Mouse (Mus musculus) MEL (cell line): Measurements from ENCODE around the gene C1rl.

Source experiments
- BHLHE40 ChIP-seq: IDR thresholded peaks from 2 replicates; pipeline ENCODE4 v1.6.1; 2012; ENCODE audit warnings: low read depth, mild to moderate bottlenecking, inconsistent platforms, low read length, improper control_type of control experiment, borderline replicate concordance
- CTCF ChIP-seq, 3 experiments: IDR thresholded peaks in 2 of 3; conservative IDR thresholded peaks in 1 of 3; 2 replicates each; pipeline ENCODE4 v1.5.1; 2011 to 2012; ENCODE audit warnings: low read length in 3 of 3, low read depth in 2 of 3, mild to moderate bottlenecking in 2 of 3, improper control_type of control experiment in 1 of 3, inconsistent platforms in 1 of 3, mixed read lengths in 1 of 3, moderate library complexity in 1 of 3; ENCODE audit not compliant: control insufficient read depth in 1 of 3, insufficient read depth in 1 of 3, poor library complexity in 1 of 3, severe bottlenecking in 1 of 3
- EP300 ChIP-seq, 2 experiments: IDR thresholded peaks; 2 replicates each; pipeline ENCODE4 v1.6.1; 2011; ENCODE audit warnings: improper control_type of control experiment in 2 of 2, low read length in 2 of 2, low read depth in 1 of 2, mild to moderate bottlenecking in 1 of 2
- GATA1 ChIP-seq: IDR thresholded peaks from 2 replicates; pipeline ENCODE4 v1.6.1; 2011; ENCODE audit warnings: low read depth, low read length, improper control_type of control experiment
- NELFE ChIP-seq: IDR thresholded peaks from 2 replicates; pipeline ENCODE4 v1.6.1; 2011; ENCODE audit warnings: low read depth, low read length, improper control_type of control experiment
- NRF1 ChIP-seq: IDR thresholded peaks from 2 replicates; pipeline ENCODE4 v1.6.1; 2014; ENCODE audit warnings: low read depth, mild to moderate bottlenecking, inconsistent platforms, low read length, improper control_type of control experiment, moderate library complexity; ENCODE audit not compliant: poor library complexity, insufficient read depth, severe bottlenecking
- POLR2A ChIP-seq, 2 experiments: IDR thresholded peaks; 2 replicates each; pipeline ENCODE4 v1.6.1; 2011 to 2012; ENCODE audit warnings: low read length in 2 of 2, mild to moderate bottlenecking in 2 of 2, control low read depth in 1 of 2, improper control_type of control experiment in 1 of 2, low read depth in 1 of 2, moderate library complexity in 1 of 2; ENCODE audit not compliant: control insufficient read depth in 1 of 2, insufficient read depth in 1 of 2, poor library complexity in 1 of 2
- SIN3A ChIP-seq: IDR thresholded peaks from 2 replicates; pipeline ENCODE4 v1.6.1; 2012; ENCODE audit warnings: low read length, improper control_type of control experiment, inconsistent platforms
- TAL1 ChIP-seq: IDR thresholded peaks from 2 replicates; pipeline ENCODE4 v1.6.1; 2012; ENCODE audit warnings: mild to moderate bottlenecking, inconsistent platforms, low read length, moderate library complexity, mixed read lengths
- UBTF ChIP-seq: IDR thresholded peaks from 2 replicates; pipeline ENCODE4 v1.6.1; 2012; ENCODE audit warnings: low read depth, mild to moderate bottlenecking, inconsistent platforms, low read length, improper control_type of control experiment, moderate library complexity, borderline replicate concordance; ENCODE audit not compliant: insufficient read depth

GRCm38 (mm10) chr6:124511936-124512335 lies 19.0 kb downstream of the C1rl start:
- TF ChIP-seq POLR2A (IDR thresholded peaks at IDR 0.05; ENCODE audit: control insufficient read depth in 1 of 2, insufficient read depth in 1 of 2, low read depth in 1 of 2, low read length in 2 of 2, poor library complexity in 1 of 2) (no peak), NRF1 (no peak), EP300 (IDR thresholded peaks at IDR 0.05; ENCODE audit: low read depth in 1 of 2, low read length in 2 of 2) (no peak), CTCF (IDR thresholded peaks at IDR 0.05 in 2 of 3, conservative IDR thresholded peaks at IDR 0.05 in 1 of 3; ENCODE audit: control insufficient read depth in 1 of 3, insufficient read depth in 1 of 3, low read depth in 2 of 3, low read length in 3 of 3, poor library complexity in 1 of 3, severe bottlenecking in 1 of 3) (no peak), TAL1 (no peak), NELFE (no peak), BHLHE40 (no peak), GATA1 (no peak), SIN3A (no peak), UBTF (no peak)
